Mouse (Mus musculus) hindbrain, postnatal 0 days (tissue): ENCODE results near the gene Cep350. TPM values are rescaled to one million over a fixed set of nuclear protein-coding genes. Genes with fewer than 3 reads are reported as not detected.

ENCODE experiments used
- ATAC-seq: fragments of 200-750 bp; cut with Nextera tagmentation; 2 replicates; pipeline ENCODE4 v1.8.0; 2017; ENCODE audit warnings: mild to moderate bottlenecking, moderate TSS enrichment, moderate library complexity
- DNase-seq: peaks from one replicate; pipeline ENCODE4 v3.0.0-alpha.2; 2015; ENCODE audit warnings: low spot score
- H3K27ac ChIP-seq: fragments of 300-500 bp; sonication (generic); 2 replicates; pipeline ENCODE4 v1.5.1; 2014; ENCODE audit warnings: mild to moderate bottlenecking
- H3K27me3 ChIP-seq: fragments of 300-500 bp; sonication (generic); 2 replicates; pipeline ENCODE4 v1.6.1; 2014; ENCODE audit warnings: low read length, mixed read lengths; ENCODE audit not compliant: insufficient read depth
- H3K36me3 ChIP-seq: fragments of 300-500 bp; sonication (generic); 2 replicates; pipeline ENCODE4 v1.6.1; 2014; ENCODE audit warnings: low read length, mixed read lengths; ENCODE audit not compliant: insufficient read depth
- H3K4me1 ChIP-seq: fragments of 300-500 bp; sonication (generic); 2 replicates; pipeline ENCODE4 v1.6.1; 2014; ENCODE audit warnings: antibody characterized with exemption, low read length, mixed read lengths; ENCODE audit not compliant: insufficient read depth
- H3K4me2 ChIP-seq: fragments of 300-500 bp; sonication (generic); 2 replicates; pipeline ENCODE4 v1.6.1; 2014; ENCODE audit warnings: low read depth, mild to moderate bottlenecking, low read length, moderate library complexity, mixed read lengths
- H3K4me3 ChIP-seq: fragments of 300-500 bp; sonication (generic); 2 replicates; pipeline ENCODE4 v1.5.1; 2014; ENCODE audit warnings: low read length
- H3K9ac ChIP-seq: fragments of 300-500 bp; sonication (generic); replicated peaks from 2 replicates; pipeline ENCODE4 v1.6.1; 2014; ENCODE audit warnings: mild to moderate bottlenecking, low read length, moderate library complexity, mixed read lengths
- H3K9me3 ChIP-seq: fragments of 300-500 bp; sonication (generic); 2 replicates; pipeline ENCODE4 v1.6.1; 2016; ENCODE audit warnings: low read length, mixed read lengths
- CTCF ChIP-seq: IDR thresholded peaks from 2 replicates; pipeline ENCODE4 v1.5.1; 2016; ENCODE audit warnings: antibody characterized with exemption, control low read depth, low read depth
- WGBS: fragments of 180-500 bp; shearing (Covaris S2); extraction: QIAGEN DNeasy Blood & Tissue Kit; methylation state at CpG from one replicate; pipeline ENCODE4 v1.1.7; 2014; 5-methylcytosine and 5-hydroxymethylcytosine counted together
- polyA plus RNA-seq: library from polyadenylated mRNA; unstranded; fragments of >200 nt; fragmentation: Nextera tagmentation; extraction: Ambion mirVana; gene quantifications from 2 replicates; pipeline ENCODE4 v1.2.1, GENCODE M21; 2015
- total RNA-seq: library from RNA; depleted of rRNA; stranded (reverse); fragments of >200 nt; gene quantifications from 2 replicates; pipeline ENCODE4 v1.2.3, GENCODE M21; 2014

Gene Cep350
- total and polyA plus RNA-seq, 2 experiments from 2014 or later: 11.2 to 27.9 TPM

GRCm38 (mm10) chr1:155972146-155973067 is 648 bp downstream of the Cep350 start:
- ATAC-seq: no peak; the same call in 1 of the 2 replicates
- DNase-seq: no peak
- no peaks in the 10 kb centered on the region for H3K36me3 ChIP-seq

GRCm38 (mm10) chr1:155949170-155949569 is 23.9 kb downstream of the Cep350 start:
- ATAC-seq (no peak), DNase-seq (no peak)
- Histone ChIP-seq H3K27me3 (no peaks in the 10 kb centered on the region), H3K4me3 (no peak overlapping the region), H3K36me3 (peaks cover 32% of the 10 kb centered on the region), H3K4me1 (no peaks in the 10 kb centered on the region), H3K27ac (no peak overlapping the region), H3K4me2 (no peak overlapping the region), H3K9me3 (no peaks in the 10 kb centered on the region), H3K9ac (no peak overlapping the region)
- 93% methylated on average over 2 of the region's 2 CpGs for WGBS
- no peak for TF ChIP-seq CTCF

More at GRCm38 (mm10) chr1:155972146-155973067, 648 bp downstream of the Cep350 start:
- peak overlapping the region; percentile 86 for H3K4me2 ChIP-seq
- peak overlapping the region; percentile 99 for H3K9ac ChIP-seq
- H3K9me3 ChIP-seq: no peaks in the 10 kb centered on the region
- peak overlapping the region; percentile 95 for H3K27ac ChIP-seq
- peaks cover 10% of the 10 kb centered on the region; the same call in 1 of the 2 replicates for H3K4me1 ChIP-seq
- no peaks in the 10 kb centered on the region for H3K27me3 ChIP-seq
- H3K4me3 ChIP-seq: peak overlapping the region; percentile 100
- WGBS: 3% methylated on average over 40 of the region's 51 CpGs
- no peak for TF ChIP-seq CTCF

- no peak overlapping the region for H3K4me3 ChIP-seq
- no peak for ATAC-seq
- no peak overlapping the region for H3K27ac ChIP-seq
- DNase-seq: no peak
- H3K36me3 ChIP-seq: peaks cover 2% of the 10 kb centered on the region; the same call in 1 of the 2 replicates
- no peak overlapping the region for H3K4me2 ChIP-seq
- no peaks in the 10 kb centered on the region for H3K4me1 ChIP-seq
- H3K27me3 ChIP-seq: no peaks in the 10 kb centered on the region
- H3K9me3 ChIP-seq: no peaks in the 10 kb centered on the region
- no peak overlapping the region for H3K9ac ChIP-seq
- WGBS: 91% methylated on average over 2 of the region's 2 CpGs
- no peak for TF ChIP-seq CTCF
Observed at GRCm38 (mm10) chr1:155944361-155944760, 28.7 kb downstream of the Cep350 start.

DNA sequence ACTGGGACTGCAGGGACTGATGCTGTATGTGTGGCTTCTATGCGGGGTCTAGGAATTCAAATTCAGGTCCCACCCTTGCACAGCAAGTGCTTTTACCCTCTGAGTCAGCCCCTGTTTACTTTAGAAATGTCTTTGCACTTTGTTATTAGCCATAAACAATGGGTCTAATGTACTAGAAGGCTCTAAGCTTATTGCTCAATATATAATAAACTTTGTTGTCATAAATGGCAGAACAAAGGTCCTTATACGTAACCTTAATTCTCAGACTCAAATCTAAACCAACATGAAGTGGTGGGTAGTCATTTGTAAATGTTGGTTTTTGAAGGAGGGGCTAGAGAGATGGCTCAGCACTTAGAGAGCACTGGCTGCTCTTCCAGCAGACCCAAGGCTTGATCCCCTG is 35.6 kb downstream of the Cep350 start:
- Histone ChIP-seq H3K4me1 (no peaks in the 10 kb centered on the region), H3K4me3 (no peak overlapping the region), H3K36me3 (peaks cover 18% of the 10 kb centered on the region), H3K27ac (no peak overlapping the region), H3K9me3 (no peaks in the 10 kb centered on the region), H3K27me3 (no peaks in the 10 kb centered on the region), H3K9ac (no peak overlapping the region), H3K4me2 (no peak overlapping the region)
- TF ChIP-seq CTCF: no peak
- DNase-seq (no peak), ATAC-seq (no peak)
- 97% methylated on average over 2 of the region's 2 CpGs for WGBS

GRCm38 (mm10) chr1:155934702-155935101 is 38.4 kb downstream of the Cep350 start:
- WGBS: 81% methylated on average over 2 of the region's 2 CpGs
- Histone ChIP-seq H3K9me3 (no peaks in the 10 kb centered on the region), H3K27ac (no peak overlapping the region), H3K4me1 (no peaks in the 10 kb centered on the region), H3K9ac (no peak overlapping the region), H3K4me3 (no peak overlapping the region), H3K27me3 (no peaks in the 10 kb centered on the region), H3K36me3 (peaks cover 29% of the 10 kb centered on the region), H3K4me2 (no peak overlapping the region)
- ATAC-seq (no peak), DNase-seq (no peak)
- no peak for TF ChIP-seq CTCF

- DNase-seq: peak; percentile 35
Observed at GRCm38 (mm10) chr1:155903561-155903960, 69.5 kb downstream of the Cep350 start.

GRCm38 (mm10) chr1:155901348-155901747 is 71.7 kb downstream of the Cep350 start:
- whole genome bisulfite sequencing: 96% methylated on average over 8 of the region's 8 CpGs
- Histone ChIP-seq H3K4me1 (no peaks in the 10 kb centered on the region), H3K27ac (no peak overlapping the region), H3K4me3 (no peak overlapping the region), H3K9ac (no peak overlapping the region), H3K9me3 (no peaks in the 10 kb centered on the region), H3K27me3 (no peaks in the 10 kb centered on the region), H3K4me2 (no peak overlapping the region), H3K36me3 (peaks cover 63% of the 10 kb centered on the region)
- ATAC-seq (no peak), DNase-seq (no peak)
- no peak for TF ChIP-seq CTCF

More at GRCm38 (mm10) chr1:155903561-155903960, 69.5 kb downstream of the Cep350 start:
- H3K4me2 ChIP-seq: no peak overlapping the region
- H3K4me3 ChIP-seq: no peak overlapping the region
- H3K27ac ChIP-seq: no peak overlapping the region
- H3K36me3 ChIP-seq: peaks cover 66% of the 10 kb centered on the region
- H3K4me1 ChIP-seq: no peaks in the 10 kb centered on the region
- H3K9ac ChIP-seq: no peak overlapping the region
- H3K9me3 ChIP-seq: no peaks in the 10 kb centered on the region
- no peaks in the 10 kb centered on the region for H3K27me3 ChIP-seq
- peak; percentile 63; the same call in 1 of the 2 replicates for ATAC-seq
- 61% methylated on average over 3 of the region's 3 CpGs for WGBS
- TF ChIP-seq CTCF: no peak
